Mouse (Mus musculus): ENCODE results near the gene Trp73.

DNA sequence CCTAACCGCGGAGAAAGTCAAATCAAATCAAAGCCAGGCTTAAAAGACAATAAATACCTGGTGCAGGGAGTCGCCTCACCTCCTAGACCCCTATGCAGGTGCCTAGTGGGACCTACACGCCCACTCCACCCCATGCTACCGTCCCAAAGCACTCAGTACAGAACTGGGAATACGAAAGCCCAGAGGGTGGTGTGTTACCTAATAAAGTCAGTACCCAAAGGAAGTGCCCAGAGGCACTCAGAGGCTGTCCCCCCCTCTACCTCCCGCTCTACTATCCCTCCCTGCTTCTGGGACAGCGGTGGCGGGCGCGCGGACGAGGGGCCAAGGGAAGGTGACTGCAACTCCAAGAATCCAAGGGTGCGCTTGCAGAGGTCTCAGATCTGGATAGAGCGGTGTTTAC is 30.0 kb upstream of the Trp73 start:
- no peak for TF ChIP-seq CTCF (IDR thresholded peaks at IDR 0.05; ENCODE audit: low read depth)
- TF ChIP-seq EP300 (IDR thresholded peaks at IDR 0.05; ENCODE audit: low read depth) = no peak

Measured in heart, postnatal 0 days (tissue).